Mouse (Mus musculus): ENCODE data around the gene Ddx3y. TPM values are rescaled to one million over a fixed set of nuclear protein-coding genes. Genes with fewer than 3 reads are reported as not detected.

The Ddx3y gene
- total and polyA plus RNA-seq, 3 experiments, result 19.8 to 62.5 (median 34.5) TPM

DNA sequence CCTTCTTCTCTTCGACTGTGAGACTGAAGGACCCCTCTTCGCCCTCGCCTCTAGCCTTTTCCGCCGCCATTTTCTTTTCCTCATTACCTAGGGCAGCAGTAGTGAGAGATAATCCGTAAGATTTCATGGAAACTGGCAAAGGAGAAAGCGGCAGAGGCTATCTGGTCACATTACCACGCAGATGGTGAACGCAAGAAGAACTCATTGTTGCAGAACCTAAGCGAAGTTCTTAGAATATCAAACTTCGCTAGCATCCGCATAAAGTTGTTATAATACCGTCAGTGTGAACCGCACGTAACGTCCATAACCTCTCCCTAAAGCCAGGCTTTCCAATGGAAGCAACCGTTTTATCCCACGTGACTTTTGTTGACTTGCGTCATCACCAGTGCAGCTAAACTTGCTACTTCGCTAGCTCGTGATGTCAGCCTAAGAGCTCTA lies 41.0 kb downstream of the Ddx3y start, which contains the start of gene Uty:
Gene Uty (minus strand): TSS at position 334 of the 438 bp plus-strand sequence.
- Histone ChIP-seq H3K9me3 (replicated peaks; ENCODE audit: low read length) (no peaks in the 10 kb centered on the region), H3K9ac (ENCODE audit: insufficient read depth, low read depth) (peak within 1 kb of the TSS; percentile 93), H3K4me2 (ENCODE audit: insufficient read depth, low read depth, poor library complexity, severe bottlenecking) (no peak within 1 kb of the TSS), H3K36me3 (replicated peaks in 1 of 2; ENCODE audit: control insufficient read depth in 1 of 2, insufficient read depth in 1 of 2, low read length in 1 of 2) (no peaks in the 10 kb centered on the region), H3K79me2 (replicated peaks; ENCODE audit: control insufficient read depth, extremely low read depth, insufficient read depth, poor library complexity, severe bottlenecking) (peaks cover 8% of the 10 kb centered on the region; the same call in 1 of the 2 replicates), H3K27ac (ENCODE audit: insufficient read depth, low read depth) (peak within 1 kb of the TSS; percentile 73), H3K4me1 (ENCODE audit: control insufficient read depth in 1 of 2, insufficient read depth in 2 of 2) (no peaks in the 10 kb centered on the region), H3K4me3 (replicated peaks in 1 of 3; ENCODE audit: low read depth in 2 of 3, low read length in 2 of 3, poor library complexity in 1 of 3) (peak within 1 kb of the TSS; percentile 59 to 74 (median 66)), H3K27me3 (replicated peaks) (no peaks in the 10 kb centered on the region)
- TF ChIP-seq USF2 (conservative IDR thresholded peaks at IDR 0.05; ENCODE audit: low read depth, low read length), result no peak
- no peak for TF ChIP-seq ELF1 (IDR thresholded peaks at IDR 0.05; ENCODE audit: low read depth, low read length)
- TF ChIP-seq TBP (conservative IDR thresholded peaks at IDR 0.05; ENCODE audit: low read depth, low read length), result no peak
- TF ChIP-seq E2F4 (IDR thresholded peaks at IDR 0.05; ENCODE audit: insufficient replicate concordance, low read depth, low read length), result no peak
- TF ChIP-seq MAX (IDR thresholded peaks at IDR 0.05; ENCODE audit: low read length), result no peak
- no peak for TF ChIP-seq SMC3 (IDR thresholded peaks at IDR 0.05; ENCODE audit: low read depth, low read length)
- no peak for TF ChIP-seq JUN (IDR thresholded peaks at IDR 0.05; ENCODE audit: insufficient read depth, low read depth, low read length)
- no peak for TF ChIP-seq KAT2A (IDR thresholded peaks at IDR 0.05; ENCODE audit: insufficient replicate concordance, low read length)
- no peak for TF ChIP-seq BHLHE40 (IDR thresholded peaks at IDR 0.05; ENCODE audit: low read depth, low read length)
- TF ChIP-seq JUND (conservative IDR thresholded peaks at IDR 0.05; ENCODE audit: low read depth, low read length), result no peak
- no peak for TF ChIP-seq ZNF384 (IDR thresholded peaks at IDR 0.05; ENCODE audit: low read depth, low read length)
- TF ChIP-seq NELFE (IDR thresholded peaks at IDR 0.05; ENCODE audit: low read depth, low read length), result no peak
- no peak for TF ChIP-seq EP300 (IDR thresholded peaks at IDR 0.05; ENCODE audit: low read length)
- peak; percentile 85 for DNase-seq (ENCODE audit: extremely low read depth)
- in situ Hi-C loops (cut with MboI; ENCODE audit: low pct_ligation_motif_present, low pct_unique_long_range_greater_than_20kb, low sequenced_read_pairs), result no loop called here
- dilution Hi-C loops (cut with MboI; ENCODE audit: extremely low pct_ligation_motif_present, extremely low pct_unique_long_range_greater_than_20kb, low sequenced_read_pairs), result no loop called here

DNA sequence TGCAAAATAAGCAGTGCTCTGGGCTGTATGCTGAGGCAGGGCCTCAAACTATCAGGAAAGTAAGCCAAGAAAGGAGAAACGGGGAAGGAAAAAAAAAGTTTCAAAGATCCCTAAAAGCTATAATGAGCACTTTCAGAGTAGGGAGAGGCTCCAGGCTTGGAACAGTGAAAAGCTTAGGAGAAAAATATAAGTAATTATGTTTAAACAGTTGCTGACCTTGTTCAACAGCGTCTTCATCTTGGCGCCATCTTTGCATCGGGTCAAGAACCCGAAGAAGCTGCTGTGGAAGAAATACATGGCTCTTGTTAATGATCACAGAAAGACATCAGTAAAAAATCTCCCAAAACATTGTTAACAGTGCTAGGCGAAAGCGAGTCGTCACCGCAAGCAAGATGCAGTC lies 41.5 kb downstream of the Ddx3y start:
- Histone ChIP-seq H3K79me2 (replicated peaks; ENCODE audit: control insufficient read depth, extremely low read depth, insufficient read depth, poor library complexity, severe bottlenecking) (peaks cover 8% of the 10 kb centered on the region; the same call in 1 of the 2 replicates), H3K9ac (ENCODE audit: insufficient read depth, low read depth) (peak overlapping the region; percentile 93), H3K36me3 (replicated peaks in 1 of 2; ENCODE audit: control insufficient read depth in 1 of 2, insufficient read depth in 1 of 2, low read length in 1 of 2) (no peaks in the 10 kb centered on the region), H3K27ac (ENCODE audit: insufficient read depth, low read depth) (peak overlapping the region; percentile 73), H3K4me3 (replicated peaks in 1 of 3; ENCODE audit: low read depth in 2 of 3, low read length in 2 of 3, poor library complexity in 1 of 3) (peak overlapping the region; percentile 59 to 74 (median 66)), H3K4me1 (ENCODE audit: control insufficient read depth in 1 of 2, insufficient read depth in 2 of 2) (no peaks in the 10 kb centered on the region), H3K9me3 (replicated peaks; ENCODE audit: low read length) (no peaks in the 10 kb centered on the region), H3K27me3 (replicated peaks) (no peaks in the 10 kb centered on the region), H3K4me2 (ENCODE audit: insufficient read depth, low read depth, poor library complexity, severe bottlenecking) (no peak overlapping the region)
- dilution Hi-C loops (cut with MboI; ENCODE audit: extremely low pct_ligation_motif_present, extremely low pct_unique_long_range_greater_than_20kb, low sequenced_read_pairs), result no loop called here
- in situ Hi-C loops (cut with MboI; ENCODE audit: low pct_ligation_motif_present, low pct_unique_long_range_greater_than_20kb, low sequenced_read_pairs), result no loop called here
- peak; percentile 17 for DNase-seq (ENCODE audit: extremely low read depth)
- TF ChIP-seq BHLHE40 (IDR thresholded peaks at IDR 0.05; ENCODE audit: low read depth, low read length) (no peak), PAX5 (IDR thresholded peaks at IDR 0.05; ENCODE audit: low read length) (no peak), CHD1 (IDR thresholded peaks at IDR 0.05; ENCODE audit: low read depth, low read length) (no peak)

Measured in CH12.LX (cell line).